Mouse (Mus musculus) kidney, postnatal 0 days (tissue): ENCODE results near the gene Srarp. TPM values are rescaled to one million over a fixed set of nuclear protein-coding genes. Genes with fewer than 3 reads are reported as not detected.
A peak's percentile ranks its signal among the peaks of the same experiment; 100 is the strongest.

Experiments
- ATAC-seq: fragments of 200-750 bp; cut with Nextera tagmentation; replicated peaks from 2 replicates; pipeline ENCODE4 v1.8.0; 2017; ENCODE audit warnings: low read depth, moderate number of reproducible peaks, moderate TSS enrichment, moderate library complexity; ENCODE audit not compliant: low FRiP score
- DNase-seq: peaks from one replicate; pipeline ENCODE4 v3.0.0-alpha.2; 2016; ENCODE audit warnings: low spot score
- H3K27ac ChIP-seq: fragments of 300-500 bp; sonication (generic); 2 replicates; pipeline ENCODE4 v1.5.1; 2014; ENCODE audit warnings: mild to moderate bottlenecking
- H3K27me3 ChIP-seq: fragments of 300-500 bp; sonication (generic); 2 replicates; pipeline ENCODE4 v1.6.1; 2014; ENCODE audit warnings: low read length, mixed read lengths; ENCODE audit not compliant: insufficient read depth
- H3K36me3 ChIP-seq: fragments of 300-500 bp; sonication (generic); 2 replicates; pipeline ENCODE4 v1.6.1; 2014; ENCODE audit warnings: low read length, mixed read lengths; ENCODE audit not compliant: insufficient read depth
- H3K4me1 ChIP-seq: fragments of 300-500 bp; sonication (generic); replicated peaks from 2 replicates; pipeline ENCODE4 v1.6.1; 2014; ENCODE audit warnings: antibody characterized with exemption, low read length, mixed read lengths; ENCODE audit not compliant: insufficient read depth
- H3K4me2 ChIP-seq: fragments of 300-500 bp; sonication (generic); 2 replicates; pipeline ENCODE4 v1.6.1; 2014; ENCODE audit warnings: mild to moderate bottlenecking, low read length, moderate library complexity, mixed read lengths
- H3K4me3 ChIP-seq: fragments of 300-500 bp; sonication (generic); replicated peaks from 2 replicates; pipeline ENCODE4 v1.5.1; 2014; ENCODE audit warnings: low read depth, low read length
- H3K9ac ChIP-seq: fragments of 300-500 bp; sonication (generic); 2 replicates; pipeline ENCODE4 v1.6.1; 2014; ENCODE audit warnings: low read depth, low read length
- H3K9me3 ChIP-seq: fragments of 300-500 bp; sonication (generic); replicated peaks from 2 replicates; pipeline ENCODE4 v1.6.1; 2016; ENCODE audit warnings: low read length, inconsistent platforms, mixed read lengths
- CTCF ChIP-seq: IDR thresholded peaks from 2 replicates; pipeline ENCODE4 v1.5.1; 2016; ENCODE audit warnings: antibody characterized with exemption, low read depth, mild to moderate bottlenecking, moderate library complexity
- WGBS: fragments of 180-500 bp; shearing (Covaris S2); extraction: QIAGEN DNeasy Blood & Tissue Kit; methylation state at CpG from one replicate; pipeline ENCODE4 v1.1.7; 2014; 5-methylcytosine and 5-hydroxymethylcytosine counted together
- polyA plus RNA-seq: library from polyadenylated mRNA; unstranded; fragments of >200 nt; fragmentation: Nextera tagmentation; extraction: Ambion mirVana; gene quantifications from 2 replicates; pipeline ENCODE4 v1.2.1, GENCODE M21; 2015

The Srarp gene
- polyA plus RNA-seq, 1 experiment from 2014 or later: 0.47 TPM

DNA sequence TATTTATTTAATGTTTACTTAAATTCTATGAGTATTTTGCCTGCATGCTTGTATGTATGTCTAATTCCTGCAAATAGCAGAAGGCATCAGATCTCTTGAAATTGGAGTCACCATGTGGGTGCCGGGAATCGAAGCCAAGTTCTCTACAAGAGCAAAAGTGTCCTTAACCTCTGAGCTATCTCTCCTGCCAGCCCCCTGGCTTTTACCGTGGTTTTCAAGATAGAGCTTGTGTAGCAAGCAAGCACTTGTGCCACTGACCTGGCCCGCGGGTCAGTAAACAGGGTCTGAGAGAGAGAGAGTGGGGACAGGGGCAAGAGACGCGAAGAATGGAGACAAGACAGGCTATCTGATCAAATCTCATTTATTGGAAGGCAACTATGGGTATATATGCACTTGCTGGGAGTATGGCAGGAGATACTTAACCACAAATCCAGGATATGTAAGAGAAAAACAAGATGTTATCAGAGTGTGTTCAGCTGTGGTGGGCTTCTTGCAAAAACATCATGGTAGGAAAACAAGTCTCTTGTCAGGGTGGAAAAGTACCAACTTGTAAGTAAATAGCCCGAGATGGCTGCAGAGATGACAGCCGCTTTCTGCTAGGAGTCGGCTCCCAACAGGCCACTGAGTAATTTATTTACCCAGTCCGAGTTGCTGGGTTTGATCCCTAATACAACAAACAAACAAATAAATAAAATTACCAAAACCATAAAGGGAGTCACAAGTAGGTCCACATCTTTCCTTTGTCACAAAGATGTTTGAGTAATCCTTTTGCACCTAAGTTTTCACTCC, 7.9 kb upstream of the Srarp start:
- no peak for ATAC-seq
- peak overlapping the region; percentile 99 for H3K4me3 ChIP-seq
- H3K9ac ChIP-seq: peak overlapping the region; percentile 96
- H3K27ac ChIP-seq: peak overlapping the region; percentile 75; the same call in 1 of the 2 replicates
- no peak for TF ChIP-seq CTCF
- H3K4me2 ChIP-seq: peak overlapping the region; percentile 95
- H3K9me3 ChIP-seq: no peaks in the 10 kb centered on the region
- DNase-seq: no peak
- no peaks in the 10 kb centered on the region for H3K27me3 ChIP-seq
- peaks cover 8% of the 10 kb centered on the region for H3K4me1 ChIP-seq
- H3K36me3 ChIP-seq: 0 out of 2 replicates have a peak, but pooled peaks cover 14% of the 10 kb centered on the region
- WGBS: 34% methylated on average over 11 of the region's 11 CpGs

DNA sequence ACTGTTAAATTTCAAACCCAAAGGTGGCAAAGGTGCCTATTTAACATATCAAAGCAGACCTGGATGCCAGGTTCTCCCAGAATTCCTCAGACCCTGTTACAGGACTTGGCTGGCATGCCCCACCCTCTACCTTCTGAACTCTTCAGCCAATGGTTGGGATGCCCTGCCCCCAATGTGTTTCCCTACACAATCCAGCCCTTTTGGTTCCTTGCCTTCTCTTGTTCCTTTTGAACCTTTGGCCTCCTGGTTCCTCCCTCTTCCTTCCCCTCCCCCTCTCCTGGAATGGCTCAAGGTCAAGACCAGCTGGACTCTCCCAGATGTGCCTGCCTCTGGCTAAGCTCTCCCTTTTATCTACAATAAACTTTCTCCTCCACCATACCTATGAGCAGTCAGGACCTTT, 5.0 kb upstream of the Srarp start:
- peaks cover 7% of the 10 kb centered on the region for H3K4me1 ChIP-seq
- H3K4me2 ChIP-seq: no peak overlapping the region
- no peaks in the 10 kb centered on the region for H3K9me3 ChIP-seq
- H3K36me3 ChIP-seq: no peaks in the 10 kb centered on the region
- no peaks in the 10 kb centered on the region for H3K27me3 ChIP-seq
- ATAC-seq: peak; percentile 40; the same call in 1 of the 2 replicates
- H3K4me3 ChIP-seq: no peak overlapping the region
- TF ChIP-seq CTCF: no peak
- H3K9ac ChIP-seq: no peak overlapping the region
- H3K27ac ChIP-seq: no peak overlapping the region; the same call in 1 of the 2 replicates
- DNase-seq: no peak

DNA sequence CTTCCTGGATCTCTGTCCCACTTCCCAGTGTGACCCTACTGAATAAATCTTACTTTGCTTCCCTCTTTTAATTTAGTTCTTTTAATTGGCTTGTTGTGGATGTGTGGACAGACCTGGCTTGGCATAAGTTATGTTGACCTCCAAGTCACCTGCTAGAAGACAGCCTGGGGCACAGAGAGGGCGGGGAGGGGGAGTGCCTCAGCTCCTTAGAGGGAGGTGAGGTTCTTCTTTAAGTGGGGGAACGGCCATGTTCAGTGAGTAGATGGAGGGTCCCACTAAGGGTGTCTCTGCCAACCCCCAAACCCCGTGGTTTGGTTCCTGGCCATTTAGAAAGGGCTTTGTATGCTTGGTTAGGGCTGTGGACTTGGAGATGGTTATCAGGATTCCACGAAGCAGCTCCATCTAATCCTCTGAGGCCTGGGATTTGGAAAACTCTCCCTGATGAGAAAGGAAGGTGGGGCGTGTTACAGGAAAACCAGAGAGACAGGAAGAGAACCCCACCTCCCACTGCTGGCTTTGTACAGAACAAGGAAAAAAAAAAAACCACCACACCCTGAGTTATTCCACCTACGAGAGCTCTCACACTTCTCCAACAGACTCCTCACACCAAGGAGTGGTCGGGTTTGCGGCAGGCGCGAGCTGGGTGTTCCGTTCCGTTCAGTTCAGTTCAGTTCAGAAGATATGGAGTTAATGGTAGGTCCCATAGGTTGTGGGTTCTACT, 3.3 kb upstream of the Srarp start:
- Histone ChIP-seq H3K4me2 (no peak overlapping the region), H3K4me3 (no peak overlapping the region), H3K4me1 (no peaks in the 10 kb centered on the region; the same call in 1 of the 2 replicates), H3K9ac (no peak overlapping the region), H3K36me3 (no peaks in the 10 kb centered on the region), H3K27ac (peak overlapping the region; percentile 31; the same call in 1 of the 2 replicates), H3K9me3 (no peaks in the 10 kb centered on the region), H3K27me3 (no peaks in the 10 kb centered on the region)
- 68% methylated on average over 12 of the region's 12 CpGs for WGBS
- TF ChIP-seq CTCF: no peak
- no peak for ATAC-seq
- DNase-seq: no peak

DNA sequence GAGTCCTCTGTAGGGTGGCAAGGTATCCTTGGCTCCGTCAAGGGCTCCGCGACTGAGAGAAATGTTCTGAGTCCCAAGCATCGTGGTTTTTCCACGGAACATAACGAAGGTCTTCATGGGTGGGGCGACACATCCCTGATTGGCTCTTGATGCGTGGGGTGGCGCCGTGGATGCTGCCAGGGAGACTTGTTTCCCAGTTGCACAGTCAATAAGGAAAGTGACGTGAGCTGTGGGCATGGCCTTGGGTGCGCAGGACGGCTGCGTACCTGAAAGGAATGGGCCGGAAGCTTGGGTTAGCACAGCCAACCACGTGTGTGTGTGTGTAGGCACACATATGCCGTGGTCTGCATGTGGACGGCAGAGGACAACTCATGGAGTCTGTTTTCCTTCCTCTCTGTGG, 2.7 kb downstream of the Srarp start:
- no peak for TF ChIP-seq CTCF
- H3K4me1 ChIP-seq: no peaks in the 10 kb centered on the region
- H3K9me3 ChIP-seq: no peaks in the 10 kb centered on the region
- no peak for ATAC-seq
- no peak overlapping the region for H3K9ac ChIP-seq
- H3K4me2 ChIP-seq: no peak overlapping the region
- DNase-seq: no peak
- WGBS: 86% methylated on average over 18 of the region's 18 CpGs
- no peaks in the 10 kb centered on the region for H3K36me3 ChIP-seq
- no peak overlapping the region for H3K4me3 ChIP-seq
- no peak overlapping the region for H3K27ac ChIP-seq
- H3K27me3 ChIP-seq: no peaks in the 10 kb centered on the region

DNA sequence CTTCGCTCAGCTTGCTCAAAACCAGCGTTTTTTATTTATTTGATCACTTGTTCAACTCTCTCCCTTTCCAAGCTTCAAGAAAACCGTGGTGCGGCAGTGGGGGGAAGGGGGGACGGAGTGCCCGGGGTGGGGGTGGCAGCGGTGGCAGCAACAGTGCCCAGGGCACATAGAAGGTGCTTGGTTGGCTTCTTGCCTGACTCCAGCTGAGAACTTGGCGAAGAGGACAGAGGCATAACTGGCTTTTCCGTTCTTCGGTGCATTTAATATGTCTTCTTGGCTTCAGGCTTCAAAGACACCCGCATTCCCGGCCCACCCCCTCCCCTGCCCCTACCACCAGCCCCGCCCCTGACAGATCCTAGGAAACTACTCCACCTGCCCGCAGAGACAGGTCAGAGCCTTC, 3.2 kb downstream of the Srarp start:
- DNase-seq (no peak), ATAC-seq (no peak)
- no peak overlapping the region for H3K9ac ChIP-seq
- no peak overlapping the region for H3K4me3 ChIP-seq
- TF ChIP-seq CTCF: no peak
- no peaks in the 10 kb centered on the region for H3K36me3 ChIP-seq
- no peak overlapping the region for H3K4me2 ChIP-seq
- H3K9me3 ChIP-seq: no peaks in the 10 kb centered on the region
- H3K27me3 ChIP-seq: no peaks in the 10 kb centered on the region
- WGBS: 52% methylated on average over 13 of the region's 14 CpGs
- no peak overlapping the region for H3K27ac ChIP-seq
- no peaks in the 10 kb centered on the region for H3K4me1 ChIP-seq

DNA sequence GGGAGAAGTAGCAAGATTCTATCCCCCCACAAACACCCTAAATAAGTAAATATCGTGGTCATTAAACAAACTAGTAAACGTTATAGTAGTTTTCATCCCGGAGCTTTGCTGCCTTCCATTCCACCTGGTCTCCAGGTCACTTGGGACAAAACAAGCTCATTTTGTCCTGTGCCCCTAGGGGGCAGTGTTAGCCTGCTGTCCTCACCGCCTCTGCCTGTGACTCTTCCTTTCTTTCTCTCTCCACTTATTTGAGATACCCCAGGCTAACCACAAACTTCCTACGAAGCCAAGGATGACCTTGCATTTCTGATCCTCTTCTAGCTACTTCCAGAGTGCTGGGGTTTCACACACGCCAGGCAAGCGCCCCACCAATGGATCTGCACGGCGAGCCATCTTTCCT, 4.9 kb downstream of the Srarp start:
- DNase-seq: peak; percentile 77

More for the DNA sequence above, 4.9 kb downstream of the Srarp start:
- Histone ChIP-seq H3K27me3 (no peaks in the 10 kb centered on the region), H3K9ac (no peak overlapping the region), H3K36me3 (no peaks in the 10 kb centered on the region), H3K4me2 (no peak overlapping the region), H3K4me1 (peaks cover 8% of the 10 kb centered on the region; the same call in 1 of the 2 replicates), H3K27ac (no peak overlapping the region), H3K9me3 (no peaks in the 10 kb centered on the region), H3K4me3 (no peak overlapping the region)
- TF ChIP-seq CTCF: peak; percentile 86
- 35% methylated on average over 9 of the region's 9 CpGs for WGBS
- ATAC-seq: no peak
